Mouse (Mus musculus): ENCODE results near the gene Btbd1. TPM values are rescaled to one million over a fixed set of nuclear protein-coding genes. Genes with fewer than 3 reads are reported as not detected.
"Not testable (repeated sequence)": the region's sequence is repeated elsewhere in the genome, so short reads cannot be mapped to it uniquely, and the experiment has no call there.

Gene Btbd1
- total RNA-seq, 2 experiments from 2014 or later: 113 to 124 TPM

DNA sequence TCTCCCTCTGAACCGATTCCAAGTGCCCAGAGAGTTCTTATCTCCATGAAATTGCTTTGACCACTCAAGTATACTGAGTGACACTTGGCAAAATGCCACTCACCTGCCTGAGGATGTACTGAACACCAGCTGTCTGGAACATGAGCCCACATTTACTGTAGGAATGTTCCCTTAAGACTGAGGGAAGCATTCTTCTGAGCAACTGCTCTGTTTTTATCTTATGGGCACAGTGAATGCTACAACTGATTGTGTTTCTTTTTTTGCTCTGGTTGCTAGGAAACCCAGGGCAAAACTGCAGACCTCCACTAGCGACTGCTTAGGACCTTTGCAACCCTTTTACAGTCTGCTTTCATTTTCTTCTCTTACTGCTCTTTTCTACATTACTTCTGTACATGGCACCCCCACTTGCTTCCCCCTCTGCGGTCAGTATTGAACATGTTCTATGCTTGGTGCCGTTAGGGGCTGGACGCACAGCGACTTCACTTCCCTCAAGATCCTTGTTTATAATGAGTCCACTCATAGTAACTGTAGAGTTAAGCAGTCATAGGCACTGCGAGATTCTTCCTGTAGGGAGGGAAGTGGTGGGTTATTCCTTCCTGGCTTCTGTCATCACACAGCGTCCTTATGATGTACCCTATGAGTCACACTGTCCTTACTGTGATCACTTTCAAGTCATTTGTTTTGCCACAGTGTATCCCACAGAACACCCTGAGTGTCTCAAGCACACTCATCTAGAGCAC is 25.5 kb upstream of the Btbd1 start:
- intact Hi-C loops (cut with DNase I): no loop called here
- DNase-seq (ENCODE audit: low spot score in 2 of 2): no peak

DNA sequence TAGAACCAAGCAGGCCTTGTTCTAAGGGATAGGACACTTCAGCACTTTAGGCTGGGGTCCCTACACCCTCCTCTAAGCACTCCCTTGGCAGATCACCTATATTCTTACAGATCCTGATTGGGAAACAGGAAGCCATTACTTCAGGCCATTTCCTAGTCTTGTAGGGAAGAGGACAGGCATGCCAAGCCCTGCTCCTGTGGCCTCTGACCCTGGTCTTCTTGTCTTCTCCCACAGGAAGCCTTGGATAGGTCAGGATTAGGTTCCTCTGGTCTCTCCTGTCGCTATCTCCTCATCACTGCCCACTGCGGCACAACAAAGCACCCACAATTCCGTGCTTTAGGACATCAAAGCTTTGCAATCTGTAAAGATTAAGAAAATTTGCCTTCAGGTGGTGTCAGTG is 22.5 kb upstream of the Btbd1 start:
- intact Hi-C loops (cut with DNase I): no loop called here
- no peak for DNase-seq (ENCODE audit: low spot score in 2 of 2)

DNA sequence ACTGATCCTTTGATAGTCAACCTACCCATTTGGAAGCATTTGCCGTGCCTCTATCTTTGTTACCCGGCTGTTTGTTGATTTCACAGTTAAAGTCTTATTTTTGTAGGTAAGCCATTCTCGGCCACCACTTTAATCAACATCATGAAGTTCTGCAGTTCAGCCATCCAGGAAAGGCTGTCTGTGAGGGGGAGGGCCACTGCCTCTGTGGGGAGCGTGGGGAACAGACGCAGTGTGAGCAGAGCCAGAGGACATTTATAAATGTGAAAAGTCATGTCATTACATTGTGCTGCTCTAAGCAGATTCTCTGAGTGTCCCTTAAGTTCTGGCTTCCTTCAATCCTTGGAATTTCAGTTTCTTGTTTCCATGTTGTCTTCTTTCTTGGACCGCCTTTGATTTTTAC is 20.9 kb upstream of the Btbd1 start:
- intact Hi-C loops (cut with DNase I): no loop called here
- DNase-seq (ENCODE audit: low spot score in 2 of 2): no peak

DNA sequence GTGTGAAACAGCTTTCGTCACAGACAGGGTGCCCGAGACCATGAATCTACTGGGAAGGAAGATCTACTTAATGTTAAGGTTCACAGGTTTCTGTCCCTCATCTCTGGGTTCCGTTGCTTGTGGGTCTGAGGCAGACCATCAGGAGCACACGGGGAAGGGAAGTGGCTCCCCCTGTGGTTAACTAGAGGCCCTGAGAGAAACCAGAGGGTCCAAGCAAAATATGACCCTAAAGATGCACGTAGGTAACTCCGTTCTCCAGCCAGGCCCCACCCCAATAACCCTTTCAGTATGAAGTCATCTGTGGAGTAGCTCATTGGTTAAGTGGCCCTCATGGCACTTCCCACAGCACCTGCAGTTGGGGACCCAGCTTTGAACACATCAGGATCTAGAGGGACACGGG is 20.4 kb upstream of the Btbd1 start:
- no peak for DNase-seq (ENCODE audit: low spot score in 2 of 2)
- intact Hi-C loops (cut with DNase I): no loop called here

DNA sequence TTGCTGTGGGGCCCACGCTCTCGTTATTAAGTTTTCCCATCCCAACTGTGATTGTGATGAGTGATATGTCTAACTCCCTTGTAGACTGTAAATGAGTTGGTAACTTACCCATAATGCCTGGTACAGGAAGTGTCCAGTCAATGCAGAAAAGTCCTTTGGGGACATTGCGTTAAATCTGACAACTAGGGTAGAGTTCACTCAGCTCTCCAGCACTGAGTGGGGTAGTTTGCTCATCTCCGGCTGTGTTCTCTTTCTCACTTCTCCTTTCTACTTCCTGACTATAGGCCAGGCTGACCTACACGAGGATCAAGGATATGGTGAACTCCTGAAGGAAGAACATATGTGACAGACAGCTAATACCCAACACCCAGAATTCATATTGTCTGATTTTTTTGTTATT is 20.0 kb upstream of the Btbd1 start:
- intact Hi-C loops (cut with DNase I): no loop called here
- DNase-seq (ENCODE audit: low spot score in 2 of 2): no peak

DNA sequence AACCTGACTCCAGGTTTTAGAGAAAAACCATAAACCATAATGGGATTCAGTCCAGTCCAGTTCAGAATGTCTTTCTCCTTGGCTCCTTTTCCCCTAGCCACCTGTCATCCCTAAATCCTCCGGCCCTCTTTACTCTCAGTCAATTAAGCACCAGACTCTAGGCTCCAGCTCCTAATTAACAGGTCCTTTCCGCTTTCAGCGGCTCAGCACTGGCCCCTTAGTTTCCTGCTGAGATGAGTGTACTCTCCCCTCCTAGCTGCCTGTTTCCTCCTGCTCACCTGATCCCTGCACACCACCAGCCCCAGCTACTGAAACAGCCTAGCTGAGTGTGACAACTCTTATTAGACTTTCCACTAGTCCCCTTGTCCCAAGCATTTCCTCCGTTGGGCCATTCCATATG is 18.5 kb upstream of the Btbd1 start:
- no peak for DNase-seq (ENCODE audit: low spot score in 2 of 2)

DNA sequence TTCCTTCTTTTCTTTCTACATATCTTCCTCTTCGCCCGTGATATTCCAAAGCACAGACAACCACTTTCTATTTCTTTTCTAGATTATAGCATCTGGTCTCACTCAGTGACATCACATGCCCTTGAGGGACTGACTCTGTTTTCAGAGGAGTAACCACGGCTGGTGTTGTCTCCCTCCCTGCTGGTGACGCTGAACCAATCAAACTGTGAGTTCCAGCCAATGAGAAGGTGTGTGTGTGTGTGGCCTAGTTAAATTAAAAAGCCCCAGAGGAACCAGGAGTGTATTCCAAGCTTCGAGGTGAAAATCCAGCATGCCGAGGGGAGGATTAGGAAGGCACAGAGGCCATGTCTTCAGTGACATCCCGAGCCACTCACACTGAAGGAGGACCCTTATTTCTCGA is 17.8 kb upstream of the Btbd1 start:
- DNase-seq (ENCODE audit: low spot score in 2 of 2): no peak
- intact Hi-C loops (cut with DNase I): no loop called here

More for the DNA sequence above, 18.5 kb upstream of the Btbd1 start:
- intact Hi-C loops (cut with DNase I): no loop called here

DNA sequence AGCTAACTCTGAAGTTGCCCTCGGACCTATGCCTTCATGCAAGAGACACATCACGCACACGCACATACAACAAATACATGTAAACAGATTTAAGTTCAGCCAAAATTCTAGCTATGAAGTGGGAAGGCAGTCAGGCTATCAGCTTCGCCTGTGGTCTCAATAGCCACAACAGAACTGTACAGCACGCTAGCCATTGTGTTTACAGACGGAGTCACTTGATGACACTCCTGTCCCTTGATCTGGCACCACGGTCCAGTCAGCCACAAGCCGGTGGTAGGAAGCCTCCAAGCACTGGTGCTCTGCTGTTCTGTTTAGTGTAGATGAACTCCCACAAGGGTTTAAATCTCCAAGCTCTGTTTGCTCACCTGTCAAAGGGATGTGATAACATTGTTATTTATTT is 16.8 kb upstream of the Btbd1 start:
- no peak for DNase-seq (ENCODE audit: low spot score in 2 of 2)
- intact Hi-C loops (cut with DNase I): no loop called here

DNA sequence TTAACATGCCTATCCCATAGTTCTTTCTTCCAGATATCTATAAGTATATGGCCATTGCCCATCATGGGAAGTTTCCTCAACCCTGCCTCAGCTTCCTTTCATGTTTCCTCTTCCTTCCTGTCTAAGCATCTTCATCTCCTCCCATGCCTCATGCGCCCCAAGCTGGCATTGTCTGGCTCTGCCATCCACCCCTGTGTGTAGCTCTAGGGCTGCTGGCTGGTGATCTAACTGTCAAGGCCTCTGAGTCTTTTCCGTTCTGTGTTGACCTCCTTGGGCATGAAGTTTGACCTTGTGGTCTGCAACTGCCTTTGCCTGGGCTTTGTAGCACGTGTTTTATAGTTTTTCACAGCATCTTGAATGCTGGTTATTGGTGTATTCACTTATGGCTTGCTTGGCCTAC is 16.1 kb upstream of the Btbd1 start:
- DNase-seq (ENCODE audit: low spot score in 2 of 2): no peak
- intact Hi-C loops (cut with DNase I): no loop called here

DNA sequence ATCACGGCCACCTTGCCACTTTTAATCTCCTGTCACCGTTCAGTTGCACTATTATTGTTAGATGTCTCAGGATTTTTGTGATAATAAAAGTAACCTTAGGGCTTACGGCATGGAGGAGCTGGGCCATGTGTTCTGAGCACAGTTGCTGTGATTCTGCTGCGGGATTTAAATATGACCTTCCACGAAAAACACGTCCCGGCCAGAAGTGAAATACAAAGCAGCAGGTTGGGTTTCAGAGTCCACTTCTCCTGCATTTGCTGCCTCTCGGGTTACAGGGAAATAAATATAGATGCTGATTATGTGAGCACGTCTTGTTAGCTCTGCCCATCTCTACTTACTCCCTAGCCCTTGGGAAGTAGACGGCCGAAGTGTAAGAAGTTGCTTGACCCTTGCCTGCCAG is 15.6 kb upstream of the Btbd1 start:
- no peak for DNase-seq (ENCODE audit: low spot score in 2 of 2)
- intact Hi-C loops (cut with DNase I): no loop called here

DNA sequence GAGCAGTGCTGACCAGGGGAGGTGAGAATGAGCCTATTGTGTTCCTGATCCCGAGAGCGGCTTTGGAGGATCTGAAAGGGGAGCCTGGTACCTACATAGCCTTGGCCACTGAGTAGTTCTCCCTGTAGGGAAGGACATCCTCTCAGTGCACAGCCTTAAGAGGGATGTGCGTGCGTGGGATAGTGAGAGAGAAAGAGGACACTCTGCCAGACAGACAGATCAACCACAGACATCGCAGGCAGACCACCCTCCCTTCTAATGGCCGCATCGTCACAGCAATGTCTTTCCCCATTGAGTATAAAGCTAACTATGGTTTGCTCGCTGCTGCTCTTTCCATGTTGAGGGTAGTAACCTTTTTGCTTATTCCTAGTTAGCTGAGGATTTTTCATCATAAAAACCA is 14.7 kb upstream of the Btbd1 start:
- intact Hi-C loops (cut with DNase I): no loop called here
- no peak for DNase-seq (ENCODE audit: low spot score in 2 of 2)

DNA sequence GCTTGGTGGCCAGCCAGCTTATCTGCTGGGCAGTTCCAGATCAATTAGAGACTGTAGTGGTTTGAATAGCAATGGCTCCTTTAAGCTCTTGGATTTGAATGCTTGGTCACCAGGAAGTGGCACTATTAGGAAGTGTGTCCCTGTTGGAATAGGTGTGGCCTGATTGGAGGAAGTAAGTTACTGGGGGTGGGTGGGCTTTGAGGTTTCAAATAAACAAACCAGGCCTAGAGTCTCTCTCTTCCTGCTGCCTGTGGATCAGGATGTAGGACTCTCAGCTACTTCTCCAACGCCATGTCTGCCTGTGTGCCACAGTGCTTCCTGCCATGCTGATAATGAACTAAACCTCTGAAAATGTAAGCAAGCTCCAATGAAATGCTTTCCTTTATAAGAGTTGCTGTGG is 13.8 kb upstream of the Btbd1 start:
- intact Hi-C loops (cut with DNase I): no loop called here
- no peak for DNase-seq (ENCODE audit: low spot score in 2 of 2)

DNA sequence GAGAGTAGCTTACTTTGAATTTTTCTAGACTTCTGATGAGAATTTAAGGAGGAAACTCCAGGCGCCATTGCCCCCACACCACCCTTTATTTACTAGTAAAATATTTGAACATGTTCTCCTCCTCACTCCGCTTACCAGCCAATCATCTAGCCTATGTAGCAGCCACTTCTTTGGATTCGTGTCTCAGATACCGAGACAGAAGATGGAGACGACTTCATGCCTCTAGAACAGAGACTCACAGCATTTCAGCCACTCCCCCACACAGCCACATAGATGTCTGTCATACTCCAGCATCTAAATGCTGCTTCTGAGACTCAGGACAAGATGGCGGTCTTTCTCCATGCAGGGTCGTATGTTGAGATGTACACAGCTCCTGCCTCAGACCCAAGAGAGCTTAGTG is 12.9 kb upstream of the Btbd1 start:
- no peak for DNase-seq (ENCODE audit: low spot score in 2 of 2)
- intact Hi-C loops (cut with DNase I): no loop called here

DNA sequence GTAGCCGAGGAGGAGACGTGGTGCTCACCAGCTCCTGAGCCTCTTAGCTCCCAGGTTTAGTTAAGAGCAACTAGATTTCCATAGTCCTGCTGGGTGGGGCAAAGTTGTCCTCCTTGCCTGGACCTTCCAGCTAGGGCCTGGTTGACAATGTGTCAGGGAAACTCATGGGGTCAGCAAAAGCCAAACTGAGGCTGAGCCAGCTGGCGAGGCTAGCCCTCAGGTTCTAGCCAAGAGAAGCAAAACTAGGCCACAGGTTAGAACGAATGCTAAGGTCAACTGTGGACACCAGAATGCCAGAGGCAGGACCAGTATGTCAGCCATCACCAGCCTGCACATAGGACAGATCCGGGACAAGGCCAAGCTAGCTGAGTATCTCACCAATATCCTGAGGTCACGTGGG is 12.2 kb upstream of the Btbd1 start:
- intact Hi-C loops (cut with DNase I): no loop called here
- DNase-seq (ENCODE audit: low spot score in 2 of 2): no peak

DNA sequence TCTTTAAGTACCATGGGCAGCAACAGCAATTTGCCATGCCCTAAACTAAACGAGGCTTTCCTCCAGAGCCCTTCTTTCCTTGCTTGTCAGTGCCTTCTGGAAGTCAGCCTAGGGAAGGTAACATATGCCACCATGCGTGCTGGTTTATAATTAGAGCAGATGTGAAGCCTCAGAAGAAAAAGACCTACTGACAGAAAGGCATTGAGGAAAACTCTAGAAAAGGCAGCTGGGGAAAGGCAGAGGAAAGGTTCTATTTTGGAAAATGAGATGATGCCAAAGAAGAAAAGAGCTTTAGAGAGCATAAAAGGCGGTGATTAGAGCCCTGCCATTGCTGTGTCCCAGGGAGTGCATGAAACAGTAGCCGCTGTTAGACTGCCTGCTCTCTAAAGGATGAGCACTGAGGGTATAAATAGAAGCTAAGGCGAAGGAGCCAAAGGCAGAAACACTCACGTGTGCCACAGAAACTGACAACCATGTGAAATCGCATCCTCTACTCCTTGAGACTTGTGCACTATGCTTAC is 11.5 kb upstream of the Btbd1 start:
- DNase-seq (ENCODE audit: low spot score in 2 of 2): peak; percentile 50 to 64
- intact Hi-C loops (cut with DNase I): no loop called here

DNA sequence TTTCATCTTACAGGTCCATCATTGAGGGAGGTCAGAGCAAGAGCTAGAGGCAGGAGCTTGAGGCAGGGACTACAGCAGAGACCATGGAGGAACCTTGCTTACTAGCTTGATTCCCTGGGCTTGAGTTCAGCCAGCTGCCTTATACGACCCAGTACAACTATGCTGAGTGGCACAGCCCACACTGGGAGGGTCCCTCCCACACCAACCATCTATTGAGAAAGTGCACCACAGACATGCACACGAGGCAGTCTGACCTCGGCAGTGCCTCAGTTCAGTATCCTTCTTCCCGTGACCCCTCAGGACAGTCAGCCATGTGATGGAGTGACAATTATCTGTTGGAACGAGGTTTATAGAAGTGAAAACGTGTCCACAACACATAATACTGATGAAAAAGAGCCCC is 10.5 kb upstream of the Btbd1 start:
- intact Hi-C loops (cut with DNase I): no loop called here
- DNase-seq (ENCODE audit: low spot score in 2 of 2): no peak

DNA sequence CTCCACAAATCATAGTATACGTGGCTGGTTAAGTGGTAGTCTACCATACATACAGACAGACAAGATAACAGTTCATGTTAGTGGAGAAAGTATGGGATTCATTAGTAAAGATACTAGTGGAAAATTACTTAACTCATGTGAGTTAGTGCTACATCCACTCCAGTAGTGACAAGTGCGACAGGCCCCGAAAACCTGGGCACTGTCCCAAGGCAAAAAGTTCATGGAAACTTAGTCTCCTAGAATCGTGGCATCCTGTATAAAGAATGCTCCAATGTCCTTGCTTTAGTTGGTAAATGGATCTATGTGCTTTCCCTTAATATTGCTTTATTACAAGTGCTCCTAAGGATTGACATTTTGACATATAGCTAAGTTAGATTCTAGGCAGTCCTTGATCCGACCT is 8.5 kb upstream of the Btbd1 start:
- DNase-seq (ENCODE audit: low spot score in 2 of 2); intact Hi-C loops (cut with DNase I): not testable (repeated sequence)

DNA sequence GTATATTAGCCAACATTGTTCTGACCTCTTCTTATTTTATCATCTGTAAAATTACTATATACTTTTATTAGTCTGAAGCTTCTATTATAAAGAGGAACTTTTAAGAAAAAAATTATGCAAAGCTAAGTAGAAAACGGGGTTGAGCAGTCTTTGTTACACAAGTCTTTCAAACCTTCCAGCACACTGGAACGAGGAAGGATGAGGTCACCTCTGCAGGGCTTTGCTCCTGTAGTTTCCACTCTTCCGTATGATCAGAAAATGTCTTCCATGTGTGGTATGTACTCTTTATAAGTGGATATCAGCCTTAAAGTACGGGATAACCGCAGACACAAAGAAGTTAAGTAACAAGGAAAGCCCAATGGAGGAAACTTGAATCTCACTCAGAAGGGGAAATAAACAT is 6.2 kb upstream of the Btbd1 start:
- intact Hi-C loops (cut with DNase I): no loop called here
- DNase-seq (ENCODE audit: low spot score in 2 of 2): no peak

DNA sequence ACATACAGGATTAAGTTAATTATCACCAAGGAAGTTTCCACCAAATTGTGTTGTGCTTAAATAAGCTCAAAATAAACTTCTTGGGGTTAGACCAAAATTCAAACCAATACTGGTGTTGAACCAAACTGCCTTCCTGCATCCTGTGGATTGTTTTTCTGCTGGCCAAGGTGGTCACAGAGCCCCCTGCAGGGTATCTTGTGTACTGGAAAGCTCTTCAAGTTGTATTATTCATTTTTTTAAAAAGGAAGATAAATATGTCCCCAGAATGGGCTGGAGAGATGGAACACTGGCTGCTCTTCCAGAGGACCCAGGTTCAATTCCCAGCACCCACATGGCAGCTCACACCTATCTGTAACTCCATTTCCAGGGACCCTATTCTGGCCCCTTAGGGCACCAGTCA is 5.6 kb upstream of the Btbd1 start:
- no peak for DNase-seq (ENCODE audit: low spot score in 2 of 2)
- intact Hi-C loops (cut with DNase I): no loop called here

DNA sequence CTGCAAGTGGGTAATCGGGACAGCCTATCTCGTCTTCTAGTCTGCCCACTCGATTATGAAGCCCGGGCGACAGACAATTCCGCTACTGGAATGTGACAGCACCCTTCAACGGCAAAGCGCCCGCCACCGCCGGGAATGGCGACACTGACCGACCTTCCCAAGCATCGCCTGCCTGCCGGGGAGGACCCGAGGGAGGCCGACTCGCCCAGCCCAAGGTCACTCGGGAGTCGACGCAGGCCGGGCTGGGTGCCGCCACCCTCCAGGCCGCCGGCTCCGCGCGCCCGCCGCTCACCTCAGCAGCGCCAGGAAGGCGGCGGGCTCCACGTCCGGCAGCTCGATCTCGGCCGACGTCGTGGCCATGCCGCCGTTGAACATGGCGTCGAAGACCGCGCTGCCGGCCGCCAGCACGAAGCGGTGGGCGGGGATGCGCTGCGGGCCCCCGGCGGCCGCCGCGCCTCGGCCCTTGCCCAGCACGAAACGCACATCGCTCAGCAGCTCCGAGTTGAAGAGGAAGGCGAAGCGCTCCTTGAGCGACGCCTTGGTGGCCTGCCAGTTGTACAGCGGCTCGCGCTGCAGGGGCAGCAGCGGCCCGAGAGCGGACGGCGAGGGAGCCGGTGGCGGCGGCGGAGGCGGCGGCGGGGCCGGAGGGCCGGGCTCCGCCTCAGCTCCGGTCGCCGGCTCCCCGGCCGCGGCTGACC is 401 bp downstream of the Btbd1 start:
- DNase-seq (ENCODE audit: low spot score in 2 of 2): peak; percentile 66 to 78
- intact Hi-C loops (cut with DNase I): loop anchor here (5.0 kb wide), 3 partner anchors 33 to 103 kb away; partner anchors contain the start of genes 3110040N11Rik and Hdgfl3
